Mouse (Mus musculus) cerebellum, adult (tissue): ENCODE results near the gene Ccdc92.

Experiments
- ATAC-seq: cut with Nextera tagmentation; 2 replicates; pipeline ENCODE4 v1.9.2; 2017; ENCODE audit warnings: mild to moderate bottlenecking, moderate library complexity, mixed read lengths; ENCODE audit not compliant: insufficient number of reproducible peaks, low FRiP score, low TSS enrichment

Gene Ccdc92

GRCm38 (mm10) chr5:124861463-124861862 lies 761 bp downstream of the Ccdc92 start:
- peak; percentile 28; the same call in 1 of the 2 replicates for ATAC-seq

- ATAC-seq: no peak
Observed at GRCm38 (mm10) chr5:124860013-124860412, 2.2 kb downstream of the Ccdc92 start.

GRCm38 (mm10) chr5:124854202-124854601 lies 8.0 kb downstream of the Ccdc92 start:
- ATAC-seq: no peak

GRCm38 (mm10) chr5:124853079-124853478 lies 9.1 kb downstream of the Ccdc92 start:
- ATAC-seq: peak; percentile 75; the same call in 1 of the 2 replicates

- no peak for ATAC-seq
Observed at GRCm38 (mm10) chr5:124852294-124852693, 9.9 kb downstream of the Ccdc92 start.

DNA sequence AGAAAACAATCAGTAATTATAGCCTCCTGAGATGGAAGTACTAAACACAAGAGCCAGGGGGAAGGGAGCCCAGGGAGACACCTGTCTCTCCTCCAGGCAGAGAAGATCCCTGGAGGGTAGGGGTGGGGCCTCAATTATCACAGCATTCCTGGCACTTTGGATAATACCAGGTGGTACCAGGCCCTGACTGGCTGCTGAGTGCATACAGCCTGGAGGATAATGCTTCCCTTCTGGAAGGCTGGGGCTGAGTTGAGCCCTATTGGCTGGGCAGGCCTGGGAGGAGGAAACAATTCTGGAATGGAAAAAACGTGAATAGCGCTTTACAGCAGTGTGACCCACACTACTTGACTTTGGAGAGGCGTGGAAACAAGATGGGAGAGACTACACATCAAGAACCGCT lies 10.7 kb downstream of the Ccdc92 start:
- peak; percentile 64; the same call in 1 of the 2 replicates for ATAC-seq

- ATAC-seq: no peak
Observed at GRCm38 (mm10) chr5:124848994-124849393, 13.2 kb downstream of the Ccdc92 start.

DNA sequence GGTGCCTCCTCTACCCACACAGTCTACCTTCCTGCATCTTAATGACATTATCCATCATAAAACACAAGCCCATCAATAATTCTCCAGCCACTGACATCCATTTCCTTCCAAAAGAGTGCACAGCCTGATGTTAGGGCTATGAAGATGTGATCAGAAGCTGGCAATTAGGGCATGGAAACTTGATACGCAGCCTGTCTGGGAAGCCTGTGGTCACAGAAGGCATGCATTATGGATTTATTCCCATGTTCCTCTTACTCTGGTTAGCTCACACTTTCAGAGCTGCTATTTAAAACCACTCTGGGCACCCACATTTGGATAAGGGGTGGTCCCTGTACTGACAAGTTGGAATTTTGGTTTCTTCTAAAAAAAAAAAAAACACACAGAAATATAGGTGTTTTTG lies 15.2 kb downstream of the Ccdc92 start:
- ATAC-seq: no peak

DNA sequence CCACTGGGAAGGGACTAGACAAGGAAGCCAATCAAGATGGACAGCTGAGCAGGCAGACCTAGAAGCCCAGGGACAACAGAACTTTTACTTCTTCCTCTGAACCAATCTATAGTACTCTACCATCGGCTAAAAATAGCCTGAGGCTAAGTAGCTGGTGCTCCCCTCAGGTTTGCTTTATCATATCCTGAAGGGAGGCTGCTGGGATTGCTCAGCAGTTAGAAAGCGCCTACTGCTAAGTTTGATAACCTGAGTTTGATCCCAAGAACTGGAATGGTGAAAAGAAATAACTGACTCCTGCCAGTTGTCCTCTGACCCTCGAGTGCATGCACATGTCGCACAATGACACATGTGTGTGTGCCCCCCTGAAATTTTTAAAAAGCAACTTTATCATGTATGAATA lies 17.3 kb downstream of the Ccdc92 start:
- ATAC-seq: no peak

DNA sequence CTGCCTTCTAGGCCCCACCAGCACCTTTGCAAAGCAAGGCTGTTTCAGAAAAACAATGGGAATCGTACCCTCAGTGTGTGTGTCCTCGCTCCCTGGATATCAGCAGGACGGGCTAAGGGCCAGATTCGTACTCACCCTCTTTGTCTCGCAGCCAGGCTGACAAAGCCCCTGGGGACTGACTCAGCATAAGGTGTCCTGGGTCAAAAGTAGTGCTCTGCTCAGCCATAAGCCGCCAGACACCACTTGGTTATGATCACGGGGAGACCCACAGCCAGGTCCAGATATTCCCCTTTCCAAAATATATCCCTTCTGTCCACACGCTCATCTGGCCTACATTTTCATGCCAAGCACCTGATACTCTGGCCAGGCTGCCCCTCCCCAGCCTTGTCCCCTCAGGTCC lies 18.8 kb downstream of the Ccdc92 start:
- ATAC-seq: no peak

DNA sequence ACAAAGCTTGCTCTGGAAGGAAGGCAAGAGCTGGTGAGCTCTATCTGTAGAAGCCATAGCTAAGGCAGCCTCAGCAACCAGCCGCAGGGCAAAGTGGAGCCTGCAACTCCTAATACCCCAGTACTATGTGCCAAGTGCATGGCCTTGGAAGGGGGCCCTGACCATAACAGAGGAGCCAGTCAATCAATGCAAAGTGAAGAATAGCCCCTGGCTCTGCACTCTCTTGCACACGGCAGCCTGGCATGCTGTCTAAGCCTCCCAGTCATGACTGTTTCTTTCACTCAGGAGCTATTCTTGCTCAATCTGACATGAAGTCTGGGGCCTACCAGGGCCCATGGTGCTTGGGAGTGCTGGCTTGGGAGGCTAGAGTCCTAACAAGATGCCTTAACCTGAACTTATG lies 21.6 kb downstream of the Ccdc92 start:
- no peak for ATAC-seq

DNA sequence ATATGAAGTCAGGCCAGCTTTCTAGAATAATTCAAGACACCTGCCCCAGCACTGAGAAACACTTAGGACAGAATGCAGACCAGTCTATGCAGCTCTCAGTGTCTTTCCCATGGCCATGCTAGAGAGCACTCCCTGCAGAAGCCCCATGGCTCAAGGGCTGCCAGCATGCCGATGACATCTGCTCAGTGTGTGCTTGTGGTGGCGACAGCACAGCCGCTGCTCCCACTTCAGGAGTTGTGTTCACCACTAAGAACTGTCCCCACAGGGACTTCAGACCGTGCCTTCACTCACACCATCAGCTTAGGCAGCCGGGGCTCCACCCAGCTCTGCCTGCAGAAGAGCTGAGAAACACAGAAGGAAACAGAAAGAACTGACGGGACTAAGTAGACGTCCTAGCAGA lies 22.0 kb downstream of the Ccdc92 start:
- ATAC-seq: no peak

DNA sequence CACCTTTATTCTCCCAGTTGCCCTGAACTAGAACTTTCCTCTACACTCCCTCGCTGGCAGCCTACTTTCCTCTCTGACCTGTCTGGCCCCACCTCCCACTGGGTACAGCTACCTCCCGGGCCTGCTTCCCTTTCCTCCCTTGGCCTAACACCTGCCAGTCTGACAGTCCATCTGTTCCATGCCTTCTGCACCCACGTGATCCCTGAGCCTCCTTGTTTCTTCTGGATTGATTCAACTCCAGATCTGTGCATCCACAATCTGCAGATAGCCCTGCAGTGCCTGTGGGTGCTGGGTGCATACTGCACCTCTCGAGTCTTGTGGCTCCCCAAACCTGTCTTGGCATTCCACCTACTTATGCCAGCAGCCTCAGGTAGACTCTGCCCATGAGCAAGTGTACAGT lies 25.6 kb downstream of the Ccdc92 start:
- ATAC-seq: peak; percentile 54

DNA sequence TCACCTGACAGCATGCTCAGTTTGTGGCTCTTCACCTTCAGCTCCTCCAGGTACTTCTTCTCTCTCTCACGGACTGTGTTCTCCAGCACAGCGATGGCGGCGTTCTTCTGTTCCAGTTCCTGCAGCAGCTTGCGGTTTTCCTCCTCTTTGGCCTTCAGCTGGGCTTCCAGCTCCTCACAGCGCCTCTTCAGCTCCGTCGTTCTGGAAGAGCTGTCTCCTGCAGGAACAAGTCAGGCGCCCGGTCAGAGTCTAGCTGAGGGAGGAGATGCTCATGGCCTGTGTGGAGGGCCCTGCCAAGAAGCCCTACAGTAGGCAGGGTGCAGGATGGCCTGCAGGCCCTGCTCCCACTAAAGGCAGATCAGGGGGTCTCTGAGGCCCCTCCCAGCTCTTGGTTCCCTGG lies 26.1 kb downstream of the Ccdc92 start:
- no peak for ATAC-seq

DNA sequence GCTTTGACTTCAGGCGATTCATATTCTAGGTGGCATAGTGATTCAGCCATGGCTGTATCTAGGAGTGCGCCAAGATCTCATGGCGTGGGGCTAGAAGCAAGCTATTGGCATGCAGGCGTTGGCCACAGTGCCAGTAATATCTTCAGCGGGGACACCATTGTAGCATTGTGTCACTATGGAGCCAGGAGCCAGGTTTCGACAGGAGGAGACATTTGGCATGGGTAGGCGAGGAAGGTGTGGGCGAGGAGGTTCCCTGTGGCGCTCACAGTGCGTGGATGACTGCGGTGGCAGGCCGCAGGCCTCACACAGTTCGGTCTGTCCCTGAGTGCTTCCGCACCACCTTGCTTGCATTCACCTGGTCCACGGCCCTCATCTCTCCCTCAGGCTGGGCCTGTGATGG lies 27.0 kb downstream of the Ccdc92 start:
- peak; percentile 75; the same call in 1 of the 2 replicates for ATAC-seq

DNA sequence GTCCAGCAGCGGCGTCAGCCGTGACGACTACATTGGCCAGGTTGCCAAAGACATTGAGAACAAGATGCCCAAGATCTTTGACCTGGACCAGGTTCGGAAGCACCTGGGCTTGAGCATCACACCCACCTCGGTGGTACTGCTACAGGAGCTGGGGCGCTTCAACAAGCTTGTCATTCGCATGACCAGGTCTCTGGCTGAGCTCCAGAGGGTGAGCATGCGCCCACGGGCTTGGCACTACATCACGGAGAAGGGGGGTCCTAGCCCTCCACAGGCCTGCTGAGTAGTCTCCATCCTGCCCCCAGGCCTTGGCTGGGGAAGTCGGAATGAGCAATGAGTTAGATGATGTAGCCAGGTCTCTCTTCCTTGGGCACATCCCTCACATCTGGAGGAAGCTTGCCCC lies 31.9 kb downstream of the Ccdc92 start:
- ATAC-seq: no peak

DNA sequence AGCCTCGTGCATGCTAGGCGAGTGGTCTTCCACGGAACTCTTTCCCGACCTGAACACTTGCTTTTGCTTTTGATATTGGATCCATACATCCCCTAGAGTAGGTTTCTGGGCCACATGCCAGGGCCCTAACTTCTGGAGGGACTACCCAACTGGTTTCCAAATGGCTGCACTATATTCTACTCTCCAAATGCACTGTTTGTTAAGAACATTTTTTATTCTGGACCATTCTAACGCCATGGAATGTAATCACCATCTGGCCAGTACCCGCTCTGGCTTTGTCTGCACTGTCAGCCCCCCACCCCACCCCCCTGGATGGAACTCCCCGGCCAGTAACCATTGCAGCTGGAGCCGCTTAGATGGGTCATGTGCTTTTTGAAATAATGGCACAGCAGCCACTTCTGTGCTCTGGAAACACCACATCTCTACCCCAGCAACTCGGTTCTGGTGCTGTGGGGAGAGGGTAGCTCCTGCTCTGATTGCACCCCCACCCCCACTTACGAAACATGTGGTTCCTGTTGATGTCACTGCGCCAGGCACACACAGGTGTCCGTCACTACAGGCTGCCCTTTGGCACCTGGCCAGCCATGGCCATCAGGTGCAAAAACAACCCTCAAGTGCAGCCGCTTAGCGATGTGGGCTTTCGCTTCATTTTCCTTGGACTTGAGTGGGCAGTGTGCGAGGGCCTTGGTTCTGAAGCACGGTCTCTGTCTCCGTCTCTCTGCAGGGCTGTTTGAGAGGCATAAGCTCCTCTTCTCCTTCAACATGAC lies 39.9 kb downstream of the Ccdc92 start:
- no peak for ATAC-seq

DNA sequence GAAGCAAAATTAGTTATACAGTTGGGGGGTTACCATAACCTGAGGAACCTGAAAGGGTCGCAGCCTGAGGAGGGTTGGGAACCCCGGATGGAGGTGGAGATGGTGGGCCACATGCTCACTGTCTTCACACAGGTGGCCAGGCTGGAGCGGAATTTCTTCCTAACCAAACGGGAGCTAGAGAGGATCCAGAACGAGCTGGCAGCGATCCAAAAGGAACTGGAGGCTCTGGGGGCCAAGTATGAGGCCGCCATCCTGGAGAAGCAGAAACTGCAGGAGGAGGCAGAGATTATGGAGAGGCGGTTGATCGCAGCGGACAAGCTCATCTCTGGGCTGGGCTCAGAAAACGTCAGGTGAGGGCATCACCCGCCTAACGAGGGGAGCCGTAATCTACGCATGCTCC lies 45.2 kb downstream of the Ccdc92 start:
- no peak for ATAC-seq

GRCm38 (mm10) chr5:124814797-124815196 lies 47.4 kb downstream of the Ccdc92 start:
- ATAC-seq: peak; percentile 92

GRCm38 (mm10) chr5:124812466-124812865 lies 49.8 kb downstream of the Ccdc92 start:
- no peak for ATAC-seq

DNA sequence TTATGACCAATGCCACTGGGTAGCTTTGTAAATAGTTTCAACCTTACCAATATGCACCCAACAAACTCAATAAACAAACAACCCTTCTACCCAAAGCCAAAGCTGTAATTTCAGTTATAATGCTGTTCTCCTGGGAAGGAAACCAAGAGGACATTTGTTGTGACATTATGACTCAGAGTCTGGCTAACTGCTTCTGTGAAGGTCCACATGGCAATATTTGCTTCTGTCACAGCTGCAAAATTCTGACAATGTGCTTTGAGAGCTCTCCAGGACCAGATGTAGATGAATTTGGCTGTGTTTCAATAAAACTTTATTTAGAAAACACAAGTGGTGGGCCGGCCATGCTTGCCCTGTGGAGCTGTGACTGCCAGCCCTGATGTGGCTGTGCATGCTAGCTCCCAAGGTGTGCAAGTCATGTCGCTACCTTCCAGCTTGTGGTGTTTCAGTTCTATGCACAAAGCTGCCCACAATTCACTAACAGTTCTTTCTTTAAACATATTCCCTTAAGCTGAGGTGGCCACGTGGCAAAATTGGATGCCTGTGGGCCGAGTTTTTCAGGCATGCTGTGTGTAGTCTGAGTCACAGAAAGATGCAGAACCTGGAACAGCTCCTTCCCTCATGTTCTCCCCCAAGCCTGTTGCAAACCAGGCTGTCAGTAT lies 52.4 kb downstream of the Ccdc92 start:
- ATAC-seq: no peak

GRCm38 (mm10) chr5:124792112-124792511 lies 70.1 kb downstream of the Ccdc92 start:
- no peak for ATAC-seq
